Mouse (Mus musculus) lung, postnatal 0 days (tissue): Measurements from ENCODE around the gene Fzr1.

Experiments used
- CTCF ChIP-seq: IDR thresholded peaks from 2 replicates; pipeline ENCODE4 v1.5.1; 2016; ENCODE audit warnings: antibody characterized with exemption, mild to moderate bottlenecking
- EP300 ChIP-seq: IDR thresholded peaks from 2 replicates; pipeline ENCODE4 v1.6.1; 2016; ENCODE audit warnings: antibody characterized with exemption, mild to moderate bottlenecking, control low read depth

DNA sequence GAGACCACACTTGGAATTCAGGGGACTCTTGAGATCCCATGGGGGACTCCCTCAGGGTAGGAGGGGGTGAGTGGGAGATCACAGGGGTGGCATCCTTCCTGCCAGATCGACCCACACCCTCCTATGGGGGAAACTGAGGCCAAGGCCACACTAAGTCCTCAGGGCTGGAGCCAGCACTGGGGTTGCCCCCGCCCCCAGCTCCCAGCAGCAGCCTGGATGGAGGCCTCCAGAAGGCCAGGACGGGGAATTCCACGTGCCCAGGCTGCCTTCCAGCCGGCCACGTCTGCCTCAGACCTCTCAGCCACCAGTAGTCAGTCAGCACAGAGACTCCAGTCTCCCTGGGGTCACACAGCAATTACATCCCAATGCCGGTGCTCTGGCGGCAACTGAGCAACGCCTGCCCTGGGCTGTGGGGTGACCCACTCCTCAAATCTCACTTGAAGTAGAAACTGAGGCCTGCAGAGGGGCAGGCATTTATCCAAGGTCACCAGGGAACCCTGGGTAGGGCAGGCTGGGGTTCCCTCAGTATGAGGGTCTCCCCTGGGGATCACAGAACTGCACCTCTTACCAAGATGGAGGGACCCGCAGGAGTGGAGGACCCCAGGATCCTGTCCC is 47.0 kb upstream of the Fzr1 start:
- TF ChIP-seq EP300 (no peak), CTCF (no peak)
